8 mouse cellular contexts compared by ENCODE assay signal in the genomic region with DNA sequence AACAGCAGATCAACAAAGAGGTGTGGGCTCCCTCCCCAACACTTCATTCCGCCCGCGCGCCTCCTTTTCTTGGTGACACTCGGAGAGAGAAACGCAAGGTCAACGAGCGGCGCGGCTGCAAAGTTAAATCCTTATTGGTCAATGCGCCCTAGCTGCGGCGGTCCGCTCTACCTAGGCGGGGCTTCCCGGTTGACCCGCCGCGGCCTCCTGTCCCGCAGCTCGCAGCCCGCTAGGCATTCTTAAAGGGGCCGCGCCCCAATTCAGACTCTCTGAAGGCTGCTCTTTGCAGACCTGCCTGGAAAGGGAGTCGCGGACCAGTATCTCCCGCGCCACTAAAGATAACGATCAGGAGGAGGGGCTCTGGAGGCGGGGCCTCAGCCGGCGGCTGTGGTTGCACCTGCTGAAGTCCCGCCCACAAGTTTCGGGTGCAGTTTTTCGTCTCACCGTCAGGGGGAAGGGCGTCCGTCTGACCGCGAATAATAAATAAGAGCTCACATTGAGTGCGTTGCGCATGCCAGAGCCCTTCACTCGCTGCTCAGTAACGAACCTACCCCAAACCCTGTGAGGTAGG. TPM values are rescaled to one million over a fixed set of nuclear protein-coding genes. Genes with fewer than 3 reads are reported as not detected.
DNase-seq lines count a peak whose midpoint lies in the region; ATAC-seq lines count a peak whose summit lies in the region.

No protein-coding gene starts in this region.

- H3K36me3 ChIP-seq in hindbrain, embryonic 11.5 days (ENCODE audit: control insufficient read depth, insufficient read depth, low read length) = no peaks in the 10 kb centered on the region

- peak overlapping the region; percentile 85 for H3K4me2 ChIP-seq in hindbrain, embryonic 11.5 days (replicated peaks; ENCODE audit: low read depth, low read length)

- under 1% methylated on average over 44 of the region's 44 CpGs for WGBS in hindbrain, embryonic 11.5 days

- peak; percentile 95 for DNase-seq in Muller cell, postnatal 12 days (ENCODE audit: inconsistent ontology term)
- DNase-seq in cerebellum, adult 9-11 months = peak; percentile 99
- DNase-seq in frontal cortex, adult 2 months (ENCODE audit: extremely low spot score in 1 of 2, low spot score in 1 of 2) = peak; percentile 93 to 96
- peak; percentile 96 for DNase-seq in hindbrain, embryonic 11.5 days (ENCODE audit: low spot score)
- DNase-seq in layer of hippocampus, postnatal 10 days (ENCODE audit: low spot score in 2 of 2) = peak; percentile 96
- DNase-seq in lung, postnatal 10 days = peak; percentile 96
- DNase-seq in ovary, postnatal 36 days (ENCODE audit: low spot score) = peak; percentile 92
- DNase-seq in thymus, postnatal 25 days = peak; percentile 98

- peak; percentile 92 for ATAC-seq in hindbrain, embryonic 11.5 days (ENCODE audit: low FRiP score)

- peaks cover 31% of the 10 kb centered on the region for H3K27me3 ChIP-seq in hindbrain, embryonic 11.5 days (ENCODE audit: control insufficient read depth, insufficient read depth, low read length)

- H3K4me3 ChIP-seq in hindbrain, embryonic 11.5 days (ENCODE audit: low read depth, low read length) = peak overlapping the region; percentile 75

- peak overlapping the region; percentile 70 for H3K27ac ChIP-seq in hindbrain, embryonic 11.5 days (ENCODE audit: low read depth, low read length)

- H3K9me3 ChIP-seq in hindbrain, embryonic 11.5 days (ENCODE audit: control insufficient read depth, low read length) = no peaks in the 10 kb centered on the region

- no peak overlapping the region; the same call in 1 of the 2 replicates for H3K9ac ChIP-seq in hindbrain, embryonic 11.5 days (ENCODE audit: low read depth, low read length)

- peaks cover 5% of the 10 kb centered on the region for H3K4me1 ChIP-seq in hindbrain, embryonic 11.5 days (replicated peaks; ENCODE audit: control insufficient read depth, insufficient read depth, low read length)

RNA-seq across cellular contexts. Expression of a gene that starts 0.7 kb away (rescaled TPM):
- polyA plus RNA-seq in frontal cortex, adult 2 months (2012; rRNA removed) = 290 and 350 TPM in 2 replicates
- polyA plus RNA-seq in hindbrain, embryonic 11.5 days (2014; fragmentation: Nextera tagmentation; extraction: Ambion mirVana) = 14.1 and 16.0 TPM in 2 replicates
- 100 to 1,000 TPM; 308 to 317 TPM for total RNA-seq in layer of hippocampus, postnatal 10 days (2021)

RNA-seq across cellular contexts. Expression of a gene that starts 1.4 kb away (rescaled TPM):
- 1.0 and 1.7 TPM in 2 replicates for polyA plus RNA-seq in frontal cortex, adult 2 months (2012; rRNA removed)
- polyA plus RNA-seq in hindbrain, embryonic 11.5 days (2014; fragmentation: Nextera tagmentation; extraction: Ambion mirVana) = 2.1 and 3.6 TPM in 2 replicates
- 1 to 10 TPM in 1 of 2 experiments, under 1 TPM in 1; 0.45 to 1.1 TPM for total RNA-seq in layer of hippocampus, postnatal 10 days (2021)

RNA-seq across cellular contexts. Expression of a gene that starts 18.0 kb away (rescaled TPM):
- polyA plus RNA-seq in frontal cortex, adult 2 months (2012; rRNA removed) = 2.3 and 2.4 TPM in 2 replicates
- polyA plus RNA-seq in hindbrain, embryonic 11.5 days (2014; fragmentation: Nextera tagmentation; extraction: Ambion mirVana) = 2.9 and 3.8 TPM in 2 replicates
- 1 to 10 TPM; 1.2 to 1.9 TPM for total RNA-seq in layer of hippocampus, postnatal 10 days (2021)

RNA-seq across cellular contexts. Expression of a gene that starts 18.9 kb away (rescaled TPM):
- polyA plus RNA-seq in frontal cortex, adult 2 months (2012; rRNA removed) = 0.57 and 0.66 TPM in 2 replicates
- polyA plus RNA-seq in hindbrain, embryonic 11.5 days (2014; fragmentation: Nextera tagmentation; extraction: Ambion mirVana) = not detected in 2 replicates
- not detected for total RNA-seq in layer of hippocampus, postnatal 10 days (2021)

RNA-seq across cellular contexts. Expression of a gene that starts 27.3 kb away (rescaled TPM):
- 514 and 612 TPM in 2 replicates for polyA plus RNA-seq in frontal cortex, adult 2 months (2012; rRNA removed)
- polyA plus RNA-seq in hindbrain, embryonic 11.5 days (2014; fragmentation: Nextera tagmentation; extraction: Ambion mirVana) = 165 and 191 TPM in 2 replicates
- 100 to 1,000 TPM; 487 to 549 TPM for total RNA-seq in layer of hippocampus, postnatal 10 days (2021)

Comparison
In these comparisons a context has a peak if more than half of its experiments do, and no peak if none do; other contexts are left out.
1. Peak in every context shown above with its lines: DNase-seq, ATAC-seq, H3K4me3 ChIP-seq and H3K27ac ChIP-seq.
2. RNA of a gene that starts 0.7 kb away (polyA plus RNA-seq): 290 to 350 TPM in frontal cortex, adult 2 months; 14.1 to 16.0 TPM in hindbrain, embryonic 11.5 days; every median in the first group is over 10 times any median in the second.